Mouse (Mus musculus) cerebellum, adult 8-10 months (tissue): Measurements from ENCODE around the gene Fan1.

Source experiments
- DNase-seq: peaks from one replicate; pipeline ENCODE4 v3.0.0; 2022

The Fan1 gene

GRCm38 (mm10) chr7:64327486-64327885 lies 46.4 kb downstream of the Fan1 start:
- DNase-seq: no peak

DNA sequence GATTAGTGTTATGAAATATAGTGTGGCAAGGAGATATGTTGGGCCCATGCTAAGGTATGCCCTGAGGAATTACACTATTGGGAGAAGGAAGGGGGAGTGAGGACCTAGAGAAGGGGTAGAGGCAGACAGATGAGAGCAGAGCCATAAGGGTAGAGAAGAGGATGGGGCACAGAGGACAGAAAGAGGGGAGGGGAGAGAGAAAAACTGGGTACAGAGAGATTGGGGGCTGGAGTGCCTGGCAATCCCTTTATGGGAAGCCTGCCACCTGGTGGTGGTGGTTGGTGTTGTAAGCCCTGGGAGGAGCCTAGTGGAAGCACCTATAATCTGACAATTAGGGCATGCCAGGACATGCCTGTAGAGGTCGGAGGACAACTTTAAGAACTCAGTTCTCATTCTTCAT lies 47.0 kb downstream of the Fan1 start:
- peak; percentile 82 for DNase-seq

DNA sequence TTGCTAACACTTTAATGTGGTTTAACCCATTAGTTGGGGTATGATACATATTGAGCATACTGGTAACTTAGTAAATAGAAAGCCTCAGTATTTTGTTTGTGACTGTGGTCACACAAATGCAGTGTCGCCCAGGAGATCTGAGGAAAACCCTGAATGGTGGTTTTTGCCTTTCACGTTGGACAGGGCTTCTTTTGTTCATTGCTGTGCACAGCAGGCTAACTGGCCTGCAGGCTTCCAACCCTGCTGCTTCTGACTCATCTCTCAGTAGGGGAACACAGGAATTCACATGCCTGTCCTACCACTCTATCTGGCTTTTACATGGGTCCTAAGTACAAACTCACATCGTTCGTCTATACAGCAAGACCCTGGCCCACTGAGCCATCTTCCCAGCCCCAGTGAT lies 52.2 kb downstream of the Fan1 start:
- no peak for DNase-seq

DNA sequence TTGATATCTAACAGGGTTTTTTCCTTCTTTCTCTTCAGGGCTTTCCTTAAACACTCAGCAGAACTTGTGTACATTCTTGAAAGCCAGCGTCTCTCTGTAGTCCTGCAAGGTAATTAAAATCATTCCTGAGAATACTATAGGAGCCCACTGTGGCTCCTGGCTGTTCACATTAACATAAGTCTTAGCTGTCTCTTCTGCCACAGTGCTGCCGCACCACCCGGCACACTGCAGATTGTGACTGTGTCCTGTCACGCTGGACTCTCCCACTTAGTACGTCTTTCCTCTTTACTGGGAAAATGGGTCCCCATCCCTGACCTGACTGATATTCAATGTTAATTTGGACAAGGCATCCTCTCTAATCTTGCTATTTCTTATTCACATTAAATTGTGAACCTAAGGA lies 52.8 kb downstream of the Fan1 start:
- DNase-seq: no peak

GRCm38 (mm10) chr7:64312811-64313210 lies 61.1 kb downstream of the Fan1 start:
- no peak for DNase-seq

DNA sequence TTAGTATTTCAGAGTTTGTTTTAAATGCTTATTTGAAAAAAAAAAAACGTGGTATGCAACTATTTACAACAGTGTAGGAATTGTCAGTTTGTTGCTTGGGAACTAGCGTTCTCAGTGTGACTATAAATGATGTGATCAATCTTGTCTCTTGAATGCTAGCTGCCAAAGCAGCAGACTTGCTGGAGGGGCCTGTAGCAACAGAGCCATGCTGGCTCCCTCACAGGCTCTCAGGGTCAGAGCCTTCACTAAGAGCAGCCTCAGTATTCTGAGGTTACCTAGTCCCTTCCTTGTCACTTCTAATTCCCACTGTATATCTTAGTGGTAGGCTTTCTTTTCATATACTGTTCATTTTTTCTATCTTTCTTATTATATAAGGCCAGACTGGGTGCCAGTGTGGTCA lies 63.1 kb downstream of the Fan1 start:
- no peak for DNase-seq

DNA sequence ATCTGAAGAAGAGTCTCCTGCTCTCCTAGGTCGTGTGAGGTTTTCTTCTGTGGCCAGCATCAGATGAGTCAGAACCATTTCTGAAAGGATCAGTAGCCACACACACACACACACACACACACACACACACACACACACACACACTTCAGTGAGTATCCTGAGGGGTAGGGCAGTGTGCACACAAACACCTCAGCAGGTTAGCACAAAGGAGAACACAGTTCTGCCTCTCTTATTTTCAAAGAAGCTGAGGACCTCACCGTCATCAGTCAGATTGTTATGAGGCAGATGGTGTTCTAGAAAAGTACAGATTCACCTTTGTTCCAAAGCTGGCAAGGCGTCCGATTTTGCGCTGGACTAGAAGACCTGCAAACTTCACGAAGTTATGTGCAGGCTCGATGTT lies 63.7 kb downstream of the Fan1 start:
- no peak for DNase-seq
